Mouse (Mus musculus) limb, embryonic 13.5 days (tissue): ENCODE results near the gene Vwa2. TPM values are rescaled to one million over a fixed set of nuclear protein-coding genes. Genes with fewer than 3 reads are reported as not detected.

Experiments
- ATAC-seq: fragments of 200-750 bp; cut with Nextera tagmentation; 2 replicates; pipeline ENCODE4 v1.8.0; 2017; ENCODE audit warnings: low read depth, moderate number of reproducible peaks, moderate TSS enrichment; ENCODE audit not compliant: low FRiP score
- H3K27ac ChIP-seq: fragments of 300-500 bp; sonication (generic); 2 replicates; pipeline ENCODE4 v1.5.1; 2015; ENCODE audit warnings: inconsistent platforms, mild to moderate bottlenecking, moderate library complexity
- H3K27me3 ChIP-seq: fragments of 300-500 bp; sonication (generic); 2 replicates; pipeline ENCODE4 v1.6.1; 2015; ENCODE audit warnings: mild to moderate bottlenecking, inconsistent platforms
- H3K36me3 ChIP-seq: fragments of 300-500 bp; sonication (generic); 2 replicates; pipeline ENCODE4 v1.6.1; 2015; ENCODE audit warnings: inconsistent platforms, mild to moderate bottlenecking, moderate library complexity
- H3K4me1 ChIP-seq: fragments of 300-500 bp; sonication (generic); 2 replicates; pipeline ENCODE4 v1.6.1; 2015; ENCODE audit warnings: inconsistent platforms
- H3K4me2 ChIP-seq: fragments of 300-500 bp; sonication (generic); replicated peaks from 2 replicates; pipeline ENCODE4 v1.6.1; 2015; ENCODE audit warnings: inconsistent platforms, mild to moderate bottlenecking, moderate library complexity
- H3K4me3 ChIP-seq: fragments of 300-500 bp; sonication (generic); 2 replicates; pipeline ENCODE4 v1.5.1; 2015; ENCODE audit warnings: moderate library complexity, mild to moderate bottlenecking, inconsistent platforms
- H3K9ac ChIP-seq: fragments of 300-500 bp; sonication (generic); 2 replicates; pipeline ENCODE4 v1.6.1; 2015; ENCODE audit warnings: mild to moderate bottlenecking, inconsistent platforms
- H3K9me3 ChIP-seq: fragments of 300-500 bp; sonication (generic); 2 replicates; pipeline ENCODE4 v1.6.1; 2016; ENCODE audit warnings: inconsistent platforms
- WGBS: fragments of 180-500 bp; shearing (Covaris S2); methylation state at CpG from one replicate; pipeline ENCODE4 v1.1.7; 2015; 5-methylcytosine and 5-hydroxymethylcytosine counted together
- polyA plus RNA-seq: library from polyadenylated mRNA; unstranded; fragments of >200 nt; fragmentation: Nextera tagmentation; extraction: Ambion mirVana; gene quantifications from 2 replicates; pipeline ENCODE4 v1.2.1, GENCODE M21; 2015

Gene Vwa2
- polyA plus RNA-seq, 1 experiment from 2014 or later = 4.8 TPM

DNA sequence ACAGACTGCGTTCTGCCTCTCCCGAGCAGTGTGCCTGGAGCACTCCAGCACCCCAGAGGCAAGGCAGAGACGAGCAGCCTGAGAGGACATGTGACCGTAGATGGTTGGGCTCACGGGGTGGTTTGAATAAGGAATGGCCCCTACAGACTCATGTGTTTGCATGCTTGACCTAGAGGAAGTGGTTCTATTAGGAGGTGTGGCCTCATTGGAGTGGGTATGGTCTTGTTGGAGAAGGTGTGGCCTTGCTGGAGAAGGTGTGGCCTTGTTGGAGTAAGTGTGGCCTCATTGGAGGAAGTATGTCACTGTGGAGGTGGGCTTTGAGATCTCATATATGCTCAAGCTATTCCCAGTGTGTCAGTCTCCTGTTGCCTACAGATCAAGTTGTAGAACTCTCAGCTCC is 63.9 kb downstream of the Vwa2 start:
- H3K4me1 ChIP-seq = peaks cover 6% of the 10 kb centered on the region; the same call in 1 of the 2 replicates
- no peaks in the 10 kb centered on the region for H3K27me3 ChIP-seq
- H3K27ac ChIP-seq = no peak overlapping the region
- no peak overlapping the region for H3K4me3 ChIP-seq
- no peak overlapping the region for H3K4me2 ChIP-seq
- 87% methylated on average over 5 of the region's 5 CpGs for WGBS
- no peak for ATAC-seq
- no peak overlapping the region for H3K9ac ChIP-seq
- H3K36me3 ChIP-seq = no peaks in the 10 kb centered on the region
- H3K9me3 ChIP-seq = no peaks in the 10 kb centered on the region

DNA sequence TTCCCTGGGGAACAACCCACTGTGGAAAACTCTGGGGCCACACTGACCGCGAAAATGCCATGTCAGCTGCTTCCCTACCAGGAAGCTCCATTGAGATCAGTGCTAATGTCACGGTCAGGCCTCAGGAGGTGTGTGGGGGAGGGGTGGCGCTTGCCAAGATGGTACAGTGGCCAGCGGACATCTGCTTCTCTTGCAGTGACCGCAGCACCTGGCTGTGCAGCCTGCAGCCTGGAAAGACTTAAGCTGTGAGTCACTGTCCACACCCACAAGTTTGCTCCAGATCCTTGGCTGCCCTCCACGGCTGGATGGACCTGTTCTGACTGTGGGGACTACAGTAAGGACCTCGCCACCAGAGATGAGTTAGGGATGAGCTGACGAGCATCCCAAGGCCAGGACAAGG is 65.8 kb downstream of the Vwa2 start:
- Histone ChIP-seq H3K27ac (no peak overlapping the region), H3K4me1 (peaks cover 6% of the 10 kb centered on the region; the same call in 1 of the 2 replicates), H3K36me3 (no peaks in the 10 kb centered on the region), H3K9ac (no peak overlapping the region), H3K27me3 (no peaks in the 10 kb centered on the region), H3K4me2 (no peak overlapping the region), H3K4me3 (no peak overlapping the region), H3K9me3 (no peaks in the 10 kb centered on the region)
- ATAC-seq = peak; percentile 36; the same call in 1 of the 2 replicates
- 84% methylated on average over 9 of the region's 9 CpGs for WGBS

DNA sequence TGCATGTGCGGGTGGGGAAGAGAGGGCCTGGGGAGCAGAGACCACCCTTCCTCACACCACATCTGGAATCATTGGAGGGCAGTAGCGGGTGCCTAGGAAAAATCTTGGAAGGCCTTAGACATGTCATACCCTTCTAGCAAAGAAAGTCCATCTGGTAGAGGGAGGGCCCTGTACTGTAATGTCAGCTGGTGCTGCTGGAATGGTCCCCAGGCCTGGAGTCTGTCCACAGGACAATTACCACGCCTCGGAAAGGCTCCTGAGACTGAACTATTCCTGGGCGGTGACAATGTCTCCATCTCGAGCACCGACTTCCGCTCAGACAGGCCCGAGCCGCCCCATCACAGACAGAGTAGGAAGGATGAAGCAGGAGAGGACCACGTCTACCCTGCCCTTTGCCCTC is 66.5 kb downstream of the Vwa2 start:
- Histone ChIP-seq H3K9me3 (no peaks in the 10 kb centered on the region), H3K4me1 (peaks cover 8% of the 10 kb centered on the region), H3K4me3 (no peak overlapping the region), H3K27ac (no peak overlapping the region), H3K36me3 (no peaks in the 10 kb centered on the region), H3K9ac (no peak overlapping the region), H3K27me3 (no peaks in the 10 kb centered on the region), H3K4me2 (no peak overlapping the region)
- ATAC-seq = no peak
- 85% methylated on average over 11 of the region's 11 CpGs for WGBS

DNA sequence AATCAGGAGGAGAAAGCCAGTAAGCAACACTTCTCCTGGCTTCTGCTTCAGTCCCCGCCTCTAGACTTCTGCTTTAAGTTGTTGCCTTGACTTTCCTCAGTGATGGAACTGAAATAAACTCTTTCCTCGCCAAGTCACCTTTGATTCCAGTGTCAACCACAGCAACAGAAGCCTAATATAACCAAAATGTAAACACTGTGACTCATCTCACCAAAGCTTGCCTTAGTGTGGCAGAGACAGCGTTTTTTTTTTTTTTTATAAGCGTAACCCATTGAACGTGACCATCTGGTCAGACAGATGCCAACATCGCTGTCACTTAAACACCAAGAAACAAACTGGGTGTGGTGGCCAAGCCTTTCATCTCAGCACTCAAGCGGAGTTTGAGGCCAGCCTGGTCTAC is 68.2 kb downstream of the Vwa2 start:
- Histone ChIP-seq H3K9me3 (no peaks in the 10 kb centered on the region), H3K4me2 (no peak overlapping the region), H3K27me3 (no peaks in the 10 kb centered on the region), H3K36me3 (no peaks in the 10 kb centered on the region), H3K4me3 (no peak overlapping the region), H3K27ac (no peak overlapping the region), H3K4me1 (peaks cover 11% of the 10 kb centered on the region), H3K9ac (no peak overlapping the region)
- ATAC-seq = no peak
- 84% methylated on average over 7 of the region's 7 CpGs for WGBS

DNA sequence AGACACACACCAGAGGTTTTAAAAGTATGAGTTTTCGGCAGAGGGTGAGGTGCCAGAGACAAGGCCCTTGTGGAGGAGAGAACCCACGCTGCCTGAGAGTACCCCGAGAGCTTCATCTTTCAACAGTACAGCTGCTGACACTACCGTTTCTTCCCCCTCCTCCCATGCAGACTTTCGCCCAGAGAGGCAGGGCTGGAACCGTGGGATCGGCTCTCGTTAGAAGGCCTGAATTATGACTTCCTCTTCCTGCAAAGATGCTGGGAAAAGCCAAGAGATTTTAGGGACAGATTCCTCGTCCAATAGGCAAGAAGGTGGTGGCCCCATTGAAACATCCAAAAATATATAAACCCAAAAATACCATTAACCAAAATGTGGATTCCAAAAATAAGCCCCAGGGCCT is 70.2 kb downstream of the Vwa2 start:
- H3K4me3 ChIP-seq = no peak overlapping the region
- peaks cover 10% of the 10 kb centered on the region for H3K4me1 ChIP-seq
- H3K27me3 ChIP-seq = no peaks in the 10 kb centered on the region
- no peak overlapping the region for H3K4me2 ChIP-seq
- no peaks in the 10 kb centered on the region for H3K9me3 ChIP-seq
- no peak overlapping the region for H3K9ac ChIP-seq
- ATAC-seq = no peak
- WGBS = 40% methylated on average over 9 of the region's 9 CpGs
- no peaks in the 10 kb centered on the region for H3K36me3 ChIP-seq
- H3K27ac ChIP-seq = no peak overlapping the region

DNA sequence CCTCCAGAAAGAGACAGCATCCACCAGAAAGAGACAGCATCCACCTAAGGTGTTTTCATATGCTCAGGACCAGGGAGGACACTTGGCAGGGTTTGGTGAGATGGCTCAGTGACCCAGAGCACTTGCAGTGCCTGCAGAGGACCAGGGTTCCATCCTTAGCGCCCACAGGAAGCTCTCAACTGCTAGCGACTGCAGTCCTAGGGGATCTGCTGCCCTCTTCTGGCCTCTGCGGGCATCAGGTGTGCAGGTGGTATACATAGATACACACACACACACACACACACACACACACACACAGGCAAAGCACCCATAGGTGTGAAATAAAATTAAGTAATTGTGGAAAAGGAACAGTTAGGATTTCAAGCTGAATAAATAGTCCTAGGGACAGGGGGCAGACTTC is 70.8 kb downstream of the Vwa2 start:
- H3K9me3 ChIP-seq = no peaks in the 10 kb centered on the region
- H3K9ac ChIP-seq = no peak overlapping the region
- no peak for ATAC-seq
- no peak overlapping the region for H3K27ac ChIP-seq
- no peaks in the 10 kb centered on the region for H3K27me3 ChIP-seq
- H3K4me3 ChIP-seq = no peak overlapping the region
- 95% methylated on average over 3 of the region's 3 CpGs for WGBS
- peaks cover 10% of the 10 kb centered on the region for H3K4me1 ChIP-seq
- no peak overlapping the region for H3K4me2 ChIP-seq
- H3K36me3 ChIP-seq = no peaks in the 10 kb centered on the region

DNA sequence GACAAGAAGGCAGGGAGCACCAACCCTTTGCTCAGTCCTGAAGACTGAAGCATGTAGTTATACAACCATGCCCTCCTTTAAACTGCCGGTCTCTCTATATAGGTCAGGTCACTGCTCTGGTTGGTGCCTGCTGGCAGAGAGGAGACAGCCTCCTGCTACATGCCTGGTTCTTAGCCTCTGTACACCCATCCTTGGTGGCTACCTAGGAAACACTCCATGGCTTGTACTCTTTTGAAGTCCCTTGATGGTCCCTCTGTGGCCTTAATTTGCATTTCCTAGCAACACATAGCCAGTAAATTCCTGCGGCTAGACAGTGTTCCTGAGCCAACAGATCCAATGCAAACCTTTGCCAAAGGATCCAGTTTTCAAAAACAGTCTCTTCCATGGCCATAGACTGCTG is 71.6 kb downstream of the Vwa2 start:
- no peak for ATAC-seq
- Histone ChIP-seq H3K4me3 (no peak overlapping the region), H3K4me2 (no peak overlapping the region), H3K4me1 (peaks cover 10% of the 10 kb centered on the region), H3K27ac (no peak overlapping the region; the same call in 1 of the 2 replicates), H3K9me3 (no peaks in the 10 kb centered on the region), H3K36me3 (no peaks in the 10 kb centered on the region), H3K9ac (no peak overlapping the region), H3K27me3 (no peaks in the 10 kb centered on the region)
- WGBS = 53% methylated on average over 2 of the region's 2 CpGs

DNA sequence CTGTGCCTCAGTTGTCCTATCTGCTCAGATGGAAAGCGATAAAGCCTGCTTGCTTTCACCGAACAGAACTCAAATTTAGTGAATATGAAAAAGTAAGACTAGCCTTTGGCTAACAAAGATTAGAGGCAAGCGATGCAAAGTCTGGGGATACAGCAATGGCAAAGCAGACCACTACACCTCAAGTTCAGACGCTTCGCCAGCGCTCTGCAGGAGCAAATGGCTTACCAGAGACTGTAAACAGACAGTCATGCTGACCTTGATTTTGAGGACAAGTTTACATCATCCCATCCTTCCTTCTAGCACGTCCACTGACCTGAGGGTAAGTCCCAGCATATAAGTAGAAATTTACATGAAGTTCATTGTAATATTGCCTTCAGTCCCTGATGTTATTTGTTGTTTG is 72.2 kb downstream of the Vwa2 start:
- Histone ChIP-seq H3K36me3 (no peaks in the 10 kb centered on the region), H3K4me1 (peaks cover 10% of the 10 kb centered on the region), H3K4me2 (no peak overlapping the region), H3K9ac (no peak overlapping the region), H3K27ac (no peak overlapping the region), H3K27me3 (no peaks in the 10 kb centered on the region), H3K4me3 (no peak overlapping the region), H3K9me3 (no peaks in the 10 kb centered on the region)
- no peak for ATAC-seq
- 92% methylated on average over 7 of the region's 7 CpGs for WGBS

DNA sequence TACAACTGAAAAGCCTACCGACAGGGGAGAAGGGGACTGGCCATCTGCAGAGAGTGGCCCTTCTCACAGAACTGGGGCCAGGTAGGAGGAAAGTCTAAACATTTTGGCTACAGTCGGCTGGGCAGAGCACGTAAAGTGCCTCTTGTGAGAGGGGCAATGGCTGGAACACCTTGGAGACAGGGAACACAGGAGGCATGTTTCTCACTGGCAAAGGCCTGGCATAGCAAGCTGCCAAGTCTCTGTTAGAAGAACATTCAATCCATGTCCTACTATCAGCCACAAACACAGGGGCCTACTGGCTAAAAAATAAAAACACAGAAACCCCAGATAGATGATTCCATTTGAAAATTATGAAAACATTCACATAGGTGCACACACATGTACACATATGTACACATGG is 72.7 kb downstream of the Vwa2 start:
- Histone ChIP-seq H3K27me3 (no peaks in the 10 kb centered on the region), H3K4me2 (no peak overlapping the region), H3K27ac (no peak overlapping the region), H3K9me3 (no peaks in the 10 kb centered on the region), H3K4me1 (peaks cover 10% of the 10 kb centered on the region), H3K36me3 (no peaks in the 10 kb centered on the region), H3K4me3 (no peak overlapping the region), H3K9ac (no peak overlapping the region)
- 81% methylated on average over 3 of the region's 3 CpGs for WGBS
- ATAC-seq = no peak

DNA sequence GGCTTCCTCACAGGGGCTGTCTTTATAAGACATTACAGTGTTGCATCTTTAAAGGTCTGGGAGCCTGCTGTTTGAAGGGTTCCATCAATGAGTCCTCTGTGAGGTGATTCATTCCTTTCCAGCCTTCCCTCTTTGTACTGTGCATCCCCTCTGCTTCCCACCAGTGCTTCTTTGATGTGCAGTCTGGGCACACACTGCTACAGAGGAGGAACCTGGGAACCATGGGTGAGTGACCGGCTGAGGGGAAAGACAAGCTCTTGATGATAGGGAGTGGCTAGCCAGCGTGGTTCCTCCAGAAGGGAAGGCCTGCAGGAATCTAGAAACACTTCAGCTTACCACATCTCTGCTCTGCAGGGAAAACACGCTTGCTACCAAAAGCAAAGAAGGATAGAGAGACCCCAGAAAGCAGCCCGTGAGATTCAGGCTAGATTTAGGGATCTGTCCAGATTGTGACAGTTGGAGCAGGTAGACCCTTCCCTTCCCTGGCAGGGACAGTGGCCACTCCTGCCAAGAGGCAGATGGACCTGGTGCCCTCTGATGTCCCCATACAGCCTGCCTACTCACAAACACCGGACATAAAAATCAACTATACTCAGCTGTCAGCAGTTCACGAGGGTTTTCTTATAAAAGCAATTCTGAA is 74.0 kb downstream of the Vwa2 start:
- WGBS = 62% methylated on average over 6 of the region's 6 CpGs
- Histone ChIP-seq H3K4me2 (no peak overlapping the region), H3K4me3 (no peak overlapping the region), H3K36me3 (no peaks in the 10 kb centered on the region), H3K9ac (no peak overlapping the region), H3K9me3 (no peaks in the 10 kb centered on the region), H3K4me1 (peaks cover 10% of the 10 kb centered on the region), H3K27me3 (no peaks in the 10 kb centered on the region), H3K27ac (no peak overlapping the region)
- no peak for ATAC-seq

DNA sequence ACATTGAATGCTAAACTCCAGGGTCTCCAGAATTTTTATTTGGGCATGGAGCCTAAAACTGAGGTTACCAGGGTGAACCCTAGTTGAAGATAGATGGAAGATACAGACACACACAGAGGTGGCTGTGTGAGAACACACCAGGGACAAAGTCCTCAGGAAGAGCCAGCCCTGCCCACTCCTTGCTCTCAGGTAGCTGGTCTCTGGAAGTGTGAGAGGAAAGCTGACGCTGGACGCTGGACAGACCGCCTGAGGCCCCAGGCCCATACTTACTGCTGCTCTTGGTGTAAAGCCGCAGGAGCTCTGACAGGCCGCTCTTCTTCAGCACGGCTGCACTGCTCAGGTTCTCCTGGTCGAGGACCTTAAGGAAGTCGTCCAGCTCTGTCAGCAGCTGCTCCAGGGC is 75.8 kb downstream of the Vwa2 start:
- no peaks in the 10 kb centered on the region for H3K27me3 ChIP-seq
- H3K9ac ChIP-seq = 0 out of 2 replicates have a peak overlapping the region, but pooled peaks have one; percentile 19
- H3K9me3 ChIP-seq = no peaks in the 10 kb centered on the region
- H3K36me3 ChIP-seq = no peaks in the 10 kb centered on the region
- no peak overlapping the region for H3K4me2 ChIP-seq
- ATAC-seq = no peak
- H3K27ac ChIP-seq = no peak overlapping the region
- H3K4me1 ChIP-seq = peaks cover 10% of the 10 kb centered on the region
- H3K4me3 ChIP-seq = no peak overlapping the region
- WGBS = 65% methylated on average over 8 of the region's 8 CpGs

DNA sequence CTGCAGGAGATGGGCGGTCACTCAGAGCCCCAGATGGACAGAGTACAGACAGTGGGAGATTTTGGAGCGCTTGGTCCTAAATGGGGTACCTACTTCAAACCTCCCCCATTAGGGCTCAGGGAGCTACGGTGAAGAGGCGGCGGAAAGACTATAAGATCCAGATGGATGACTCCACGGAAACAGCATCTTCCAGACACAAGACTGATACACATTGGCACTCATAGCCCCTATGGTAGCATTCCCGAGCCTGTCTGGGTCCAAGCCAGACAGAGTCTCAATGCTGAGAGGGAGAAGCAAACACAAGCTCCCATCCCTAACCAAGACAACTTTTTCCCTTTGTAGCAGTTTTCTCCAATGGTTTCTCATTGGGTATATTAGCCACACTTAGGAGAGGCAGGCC is 76.8 kb downstream of the Vwa2 start:
- Histone ChIP-seq H3K4me1 (peaks cover 5% of the 10 kb centered on the region), H3K27ac (no peak overlapping the region), H3K9me3 (no peaks in the 10 kb centered on the region), H3K36me3 (no peaks in the 10 kb centered on the region), H3K4me2 (no peak overlapping the region), H3K9ac (no peak overlapping the region), H3K4me3 (no peak overlapping the region), H3K27me3 (no peaks in the 10 kb centered on the region)
- 85% methylated on average over 7 of the region's 7 CpGs for WGBS
- no peak for ATAC-seq

DNA sequence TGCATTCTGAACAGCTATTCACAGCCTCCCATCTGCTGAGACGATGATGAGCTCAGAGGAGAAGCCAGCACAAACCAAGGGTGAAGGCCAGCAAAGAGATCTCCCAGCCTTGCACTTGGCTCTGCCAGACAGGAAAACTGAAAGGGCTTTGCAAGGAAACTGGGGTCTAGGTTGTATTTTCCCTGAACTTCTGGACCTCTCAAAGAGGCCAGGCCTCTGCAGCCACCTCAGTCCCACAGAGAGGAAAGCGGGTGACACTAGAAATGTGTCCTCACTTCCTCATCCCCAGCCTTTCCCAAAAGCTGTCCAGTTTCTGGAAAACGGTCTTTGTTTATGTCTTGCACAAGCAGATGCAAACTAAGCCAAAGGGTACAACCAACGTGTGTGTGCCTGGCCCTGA is 79.8 kb downstream of the Vwa2 start:
- H3K36me3 ChIP-seq = no peaks in the 10 kb centered on the region

More for the DNA sequence above, 79.8 kb downstream of the Vwa2 start:
- Histone ChIP-seq H3K27ac (no peak overlapping the region), H3K9me3 (no peaks in the 10 kb centered on the region), H3K4me2 (no peak overlapping the region), H3K4me3 (no peak overlapping the region), H3K9ac (no peak overlapping the region), H3K4me1 (0 out of 2 replicates have a peak, but pooled peaks cover 3% of the 10 kb centered on the region), H3K27me3 (no peaks in the 10 kb centered on the region)
- WGBS = 77% methylated on average over 4 of the region's 4 CpGs
- no peak for ATAC-seq
